Mouse (Mus musculus) inflammation-experienced regulatory T-cells (primary cell): ENCODE measurements around the gene Ankrd16. TPM values are rescaled to one million over a fixed set of nuclear protein-coding genes. Genes with fewer than 3 reads are reported as not detected.

Experiments used
- polyA plus RNA-seq, 2 experiments: library from polyadenylated mRNA; unstranded; fragments of 100-300 nt; shearing (Covaris generic); gene quantifications; one replicate each; pipeline ENCODE4 v1.2.1; 2017

Ankrd16 gene
- 10 to 100 TPM; 71.6 to 77.9 TPM for polyA plus RNA-seq

DNA sequence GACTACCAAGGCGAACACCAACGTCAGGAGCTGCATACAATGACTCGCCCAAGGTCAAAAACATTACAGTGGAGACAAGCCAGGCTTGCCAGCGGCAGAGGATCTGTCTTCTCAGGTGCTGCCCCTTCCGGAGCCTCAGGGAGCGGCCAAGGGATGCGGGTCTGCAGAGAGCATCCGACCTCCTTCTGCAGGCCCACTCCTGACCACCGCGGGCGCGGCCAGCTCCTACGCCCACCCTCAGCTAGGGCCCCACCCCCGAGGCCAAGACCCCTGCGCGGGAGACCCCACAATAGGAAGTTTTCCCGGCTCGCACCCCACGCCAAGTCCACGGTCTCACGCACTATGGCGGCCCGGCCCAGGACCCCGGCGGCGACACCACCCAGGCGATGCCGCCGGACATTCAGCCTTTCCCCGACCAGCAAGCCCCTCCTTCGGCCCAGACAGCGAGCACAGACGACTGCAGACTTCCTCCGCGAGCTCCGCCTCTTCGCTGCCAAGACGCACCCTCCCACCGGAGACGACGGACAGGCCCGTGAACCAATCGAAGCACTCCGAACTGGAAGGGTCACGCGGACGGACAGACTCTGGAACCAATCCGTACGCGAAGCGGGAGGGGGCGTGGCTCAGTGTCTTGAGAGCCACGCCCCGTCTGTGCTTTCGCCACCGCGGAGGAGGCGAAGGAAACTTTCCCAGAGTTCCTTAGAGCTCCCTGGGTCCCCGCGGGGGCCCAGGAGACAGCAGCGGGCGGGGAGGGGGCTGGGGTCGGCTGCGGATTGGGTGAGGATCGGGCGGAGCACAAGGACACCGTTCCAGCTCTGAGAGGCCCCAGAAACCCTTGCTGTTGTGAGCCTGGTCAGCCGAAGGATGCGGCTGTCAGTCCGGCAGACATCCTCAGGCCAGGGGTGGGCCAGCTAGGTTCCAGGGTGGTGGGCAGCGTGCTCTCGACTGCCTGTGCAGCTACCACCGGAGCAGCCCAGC, at the start of gene Ankrd16, which contains the start of gene Fbh1:
Gene Ankrd16 (plus strand): TSS at position 786 of the 978 bp plus-strand sequence.
Gene Fbh1 (minus strand): TSS at position 492 of the 978 bp plus-strand sequence.

Other genes starting within 250 kb of the Ankrd16 start
- 10 to 100 TPM; 14.1 to 16.5 TPM for gene Pfkfb3, start 223.8 kb upstream of the Ankrd16 start, polyA plus RNA-seq
- gene Rbm17, start 173.7 kb upstream of the Ankrd16 start, polyA plus RNA-seq: 100 to 1,000 TPM; 130 to 143 TPM
- gene Gm17490, start 151.6 kb upstream of the Ankrd16 start, polyA plus RNA-seq: not detected
- gene Il2ra, start 135.1 kb upstream of the Ankrd16 start, polyA plus RNA-seq: 100 to 1,000 TPM in 1 of 2 experiments, 10 to 100 TPM in 1; 62.7 to 284 TPM
- gene Il15ra, start 72.6 kb upstream of the Ankrd16 start, polyA plus RNA-seq: 10 to 100 TPM; 33.2 to 36.3 TPM
- gene Fbh1, start 294 bp upstream of the Ankrd16 start, polyA plus RNA-seq: 10 to 100 TPM; 77.1 to 84.8 TPM